Mouse (Mus musculus): ENCODE results near the gene Mosmo.

DNA sequence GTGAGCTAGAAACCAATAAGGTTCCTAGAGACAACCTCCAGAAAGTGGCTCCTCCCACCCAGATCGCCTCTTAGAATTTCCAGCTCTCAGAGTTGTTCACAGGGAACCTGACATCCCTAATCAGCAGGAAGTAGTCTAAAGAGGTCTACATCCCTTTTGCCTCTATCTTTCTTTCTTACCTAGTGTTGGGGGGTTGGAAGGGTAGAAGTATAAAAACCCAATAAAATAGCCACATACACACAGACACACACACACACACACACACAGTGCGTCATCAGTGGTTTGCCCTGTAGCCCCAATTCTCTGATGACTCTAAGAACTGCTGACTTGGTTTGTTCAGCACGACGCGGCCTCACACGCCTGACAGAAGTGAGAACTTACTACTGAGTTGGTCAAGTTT lies 22.2 kb downstream of the Mosmo start:
- no peak for TF ChIP-seq CTCF (IDR thresholded peaks at IDR 0.05; ENCODE audit: insufficient read depth, low read length)
- TF ChIP-seq POLR2A (IDR thresholded peaks at IDR 0.05; ENCODE audit: borderline replicate concordance, extremely low read depth, low read depth, low read length): no peak

Measured in lung, adult 2 months (tissue).